Comparison of ENCODE assay signal across 14 mouse cellular contexts in the genomic region with DNA sequence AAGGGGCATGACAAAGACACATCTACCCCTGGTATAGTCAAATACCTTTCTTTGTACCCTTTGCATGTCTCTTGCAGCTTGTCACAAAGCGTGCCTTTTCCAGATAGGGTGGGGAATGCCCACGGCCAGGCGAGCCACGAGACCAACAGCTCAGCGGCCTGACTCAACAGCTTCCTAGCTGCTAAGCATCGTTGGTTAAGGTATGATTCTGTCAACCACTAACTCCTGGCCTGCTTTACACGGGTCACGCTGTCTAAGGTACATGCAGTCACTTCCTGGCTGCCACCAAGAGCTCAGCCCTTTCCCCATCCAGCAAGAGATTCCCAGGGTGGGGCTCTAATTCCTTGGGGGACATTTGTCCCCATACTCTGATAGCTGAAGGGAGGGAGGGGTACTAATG.
"Had no signal": no experiment of that assay in that cellular context is flagged by ENCODE, and none has a peak within 500 bp of the region (broad histone marks: within the 10 kb centered on the region; RNA-seq: fewer than 3 reads in every experiment).

No protein-coding gene starts in this region.

- H3K27me3 ChIP-seq: limb, embryonic 13.5 days; midbrain, embryonic 13.5 days; neural tube, embryonic 15.5 days had no signal

- H3K9ac ChIP-seq: kidney, embryonic 15.5 days; limb, embryonic 13.5 days; liver, embryonic 14.5 days; midbrain, embryonic 13.5 days; neural tube, embryonic 15.5 days had no signal

- H3K27ac ChIP-seq: kidney, embryonic 15.5 days; limb, embryonic 13.5 days; liver, embryonic 14.5 days; midbrain, embryonic 13.5 days; neural tube, embryonic 15.5 days; stomach, postnatal 0 days had no signal

- DNase-seq: kidney, postnatal 36 days; layer of hippocampus, adult 9-11 months; left cerebral cortex, postnatal 4 days; lung, adult 18-20 months; right cerebral cortex, adult 18-20 months; right cerebral cortex, postnatal 25 days; thymus, postnatal 25 days had no signal

- ATAC-seq: midbrain, embryonic 13.5 days had no signal

- H3K36me3 ChIP-seq: kidney, embryonic 15.5 days; limb, embryonic 13.5 days; midbrain, embryonic 13.5 days; neural tube, embryonic 15.5 days had no signal

- H3K9me3 ChIP-seq: kidney, embryonic 15.5 days; limb, embryonic 13.5 days; midbrain, embryonic 13.5 days; neural tube, embryonic 15.5 days had no signal

- H3K4me2 ChIP-seq: kidney, embryonic 15.5 days; limb, embryonic 13.5 days; midbrain, embryonic 13.5 days; neural tube, embryonic 15.5 days had no signal

- H3K4me1 ChIP-seq: neural tube, embryonic 15.5 days had no signal

- H3K4me3 ChIP-seq: kidney, embryonic 15.5 days; limb, embryonic 13.5 days; midbrain, embryonic 13.5 days; myocyte; neural tube, embryonic 15.5 days had no signal
